Mouse (Mus musculus): ENCODE results near the gene Hao1.

DNA sequence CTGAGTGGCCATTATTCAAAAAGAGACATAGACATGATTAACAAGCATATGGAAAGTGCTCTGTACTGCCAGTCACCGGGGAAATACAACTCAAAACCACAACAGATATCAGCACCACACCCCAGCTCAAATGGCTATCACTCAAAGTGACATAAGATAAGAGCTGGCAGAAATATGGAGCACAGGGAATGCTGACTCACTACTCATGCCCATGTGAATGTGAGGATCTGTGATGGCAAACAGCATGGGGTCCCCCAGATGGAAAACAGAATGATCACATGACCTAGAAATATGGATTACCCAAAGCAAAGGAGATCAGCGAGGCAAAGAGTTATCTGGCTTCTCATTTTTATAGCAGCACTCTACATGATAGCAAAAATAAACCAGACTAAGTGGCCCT, 89.0 kb downstream of the Hao1 start:
- TF ChIP-seq CTCF (IDR thresholded peaks at IDR 0.05; ENCODE audit: low read depth, low read length), result no peak
- no peak for TF ChIP-seq POLR2A (IDR thresholded peaks at IDR 0.05; ENCODE audit: borderline replicate concordance, low read depth, low read length)
